ENCODE assay signal across 7 mouse cellular contexts in the genomic region with DNA sequence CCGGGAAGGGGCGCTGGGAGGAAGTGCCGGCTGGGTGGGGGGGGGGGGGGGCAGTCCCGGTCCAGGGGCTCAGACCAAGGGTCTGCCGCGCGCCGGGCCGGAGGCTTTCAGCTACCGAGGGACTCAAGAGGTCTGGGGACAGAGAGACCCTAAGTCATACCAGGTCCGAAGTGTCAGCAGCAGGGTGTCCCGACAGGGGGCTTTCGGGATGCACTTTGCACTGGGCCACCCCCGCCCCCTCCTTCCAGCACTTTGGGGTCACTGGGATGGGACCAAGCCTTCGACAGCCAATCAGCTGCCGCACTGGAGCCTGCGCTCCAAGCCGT. TPM values are rescaled to one million over a fixed set of nuclear protein-coding genes. Genes with fewer than 3 reads are reported as not detected.
A peak's percentile ranks its signal among the peaks of the same experiment; 100 is the strongest.
DNase-seq lines count a peak whose midpoint lies in the region; ATAC-seq and TF ChIP-seq lines count a peak whose summit lies in the region.

Asb7 (minus strand) TSS at position 303 of the 326 bp plus-strand sequence.

- intact Hi-C loops in left cerebral cortex, adult 2 months (cut with DNase I), result no loop called here

- no peaks in the 10 kb centered on the region for H3K36me3 ChIP-seq in intestine, embryonic 15.5 days
- no peaks in the 10 kb centered on the region for H3K36me3 ChIP-seq in midbrain, embryonic 12.5 days

- no peaks in the 10 kb centered on the region for H3K9me3 ChIP-seq in intestine, embryonic 15.5 days
- H3K9me3 ChIP-seq in midbrain, embryonic 12.5 days, result no peaks in the 10 kb centered on the region

- no peak for ATAC-seq in common myeloid progenitor, adult 5-6 weeks (replicated peaks; ENCODE audit: low read depth, poor library complexity, severe bottlenecking)
- ATAC-seq in intestine, embryonic 15.5 days, result no peak
- ATAC-seq in midbrain, embryonic 12.5 days (ENCODE audit: low FRiP score, low read depth), result no peak

- peak within 1 kb of the TSS; percentile 89 for H3K4me2 ChIP-seq in intestine, embryonic 15.5 days (replicated peaks)
- peak within 1 kb of the TSS; percentile 98 for H3K4me2 ChIP-seq in midbrain, embryonic 12.5 days (replicated peaks)

- no peak for TF ChIP-seq CTCF in left cerebral cortex, adult 2 months (IDR thresholded peaks at IDR 0.05)

- under 1% methylated on average over 18 of the region's 18 CpGs for WGBS in intestine, embryonic 15.5 days
- 0% methylated on average over 12 of the region's 18 CpGs for WGBS in midbrain, embryonic 12.5 days

- H3K4me3 ChIP-seq in left cerebral cortex, adult 2 months, result peak within 1 kb of the TSS; percentile 97
- peak within 1 kb of the TSS; percentile 86 for H3K4me3 ChIP-seq in intestine, embryonic 15.5 days (replicated peaks)
- H3K4me3 ChIP-seq in midbrain, embryonic 12.5 days, result peak within 1 kb of the TSS; percentile 84

- peaks cover 9% of the 10 kb centered on the region for H3K4me1 ChIP-seq in intestine, embryonic 15.5 days (replicated peaks)
- peaks cover 13% of the 10 kb centered on the region for H3K4me1 ChIP-seq in midbrain, embryonic 12.5 days

- H3K27me3 ChIP-seq in intestine, embryonic 15.5 days (replicated peaks), result no peaks in the 10 kb centered on the region
- H3K27me3 ChIP-seq in midbrain, embryonic 12.5 days, result no peaks in the 10 kb centered on the region

- H3K27ac ChIP-seq in left cerebral cortex, adult 2 months, result peak within 1 kb of the TSS; percentile 94
- H3K27ac ChIP-seq in intestine, embryonic 15.5 days, result peak within 1 kb of the TSS; percentile 83
- peak within 1 kb of the TSS; percentile 91 for H3K27ac ChIP-seq in midbrain, embryonic 12.5 days (replicated peaks)

- no peak for DNase-seq in left cerebral cortex, adult 2 months (ENCODE audit: extremely low spot score in 1 of 2, low spot score in 2 of 2)
- no peak for DNase-seq in left cerebral cortex, adult 11 months (ENCODE audit: low spot score)
- no peak for DNase-seq in yolk sac, embryonic 10.5 days (ENCODE audit: low spot score)
- DNase-seq in thymus, postnatal 0 days (ENCODE audit: low spot score), result no peak

- H3K9ac ChIP-seq in intestine, embryonic 15.5 days, result peak within 1 kb of the TSS; percentile 77
- peak within 1 kb of the TSS; percentile 83 for H3K9ac ChIP-seq in midbrain, embryonic 12.5 days (replicated peaks)

RNA-seq across cellular contexts. Expression of gene Asb7, which starts in this region (rescaled TPM):
- total RNA-seq in left cerebral cortex, adult 2 months (2021), result 10 to 100 TPM; 19.1 to 22.6 TPM
- total RNA-seq in common myeloid progenitor, adult 5-6 weeks (2017), result 12.0 and 28.4 TPM in 2 replicates
- 11.9 and 12.5 TPM in 2 replicates for polyA plus RNA-seq in intestine, embryonic 15.5 days (2015; fragmentation: Nextera tagmentation; extraction: Ambion mirVana)
- 20.9 and 21.6 TPM in 2 replicates for polyA plus RNA-seq in midbrain, embryonic 12.5 days (2016; fragmentation: Nextera tagmentation; extraction: Ambion mirVana)
- 9.5 and 9.8 TPM in 2 replicates for polyA plus RNA-seq in thymus, postnatal 0 days (2015; fragmentation: Nextera tagmentation; extraction: Ambion mirVana)
